Mouse (Mus musculus) layer of hippocampus, adult 18-20 months (tissue): ENCODE data around the gene Il10ra. TPM values are rescaled to one million over a fixed set of nuclear protein-coding genes. Genes with fewer than 3 reads are reported as not detected.

Source experiments
- DNase-seq, 2 experiments: peaks; one replicate each; pipeline ENCODE4 v3.0.0; 2022; ENCODE audit warnings: low spot score in 2 of 2
- total RNA-seq, 2 experiments: library from RNA; stranded (reverse); gene quantifications; 2 replicates each; pipeline ENCODE4 v1.2.3; 2021

Il10ra gene
- total RNA-seq, 2 experiments from 2014 or later: 2.4 to 2.8 TPM

DNA sequence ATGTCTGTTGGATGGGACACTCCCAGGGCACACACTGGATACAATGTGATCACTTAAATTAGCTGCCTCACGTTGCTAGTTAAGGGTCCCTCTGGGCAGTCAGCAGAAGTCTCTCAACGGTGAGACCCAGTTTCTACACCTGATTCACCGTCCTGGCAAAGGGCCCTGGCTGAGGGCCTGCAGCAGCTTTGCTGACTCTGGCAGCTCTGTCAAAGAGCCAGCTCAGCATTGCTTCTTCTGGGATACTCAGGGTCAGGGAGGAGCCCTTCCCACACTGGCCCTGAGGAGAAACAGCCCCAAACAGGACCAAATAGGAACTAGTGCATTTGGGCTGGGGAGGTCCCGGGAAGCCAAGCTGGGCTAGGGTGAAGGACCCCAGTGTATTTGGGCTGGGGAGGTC is 7.5 kb downstream of the Il10ra start:
- DNase-seq: no peak

DNA sequence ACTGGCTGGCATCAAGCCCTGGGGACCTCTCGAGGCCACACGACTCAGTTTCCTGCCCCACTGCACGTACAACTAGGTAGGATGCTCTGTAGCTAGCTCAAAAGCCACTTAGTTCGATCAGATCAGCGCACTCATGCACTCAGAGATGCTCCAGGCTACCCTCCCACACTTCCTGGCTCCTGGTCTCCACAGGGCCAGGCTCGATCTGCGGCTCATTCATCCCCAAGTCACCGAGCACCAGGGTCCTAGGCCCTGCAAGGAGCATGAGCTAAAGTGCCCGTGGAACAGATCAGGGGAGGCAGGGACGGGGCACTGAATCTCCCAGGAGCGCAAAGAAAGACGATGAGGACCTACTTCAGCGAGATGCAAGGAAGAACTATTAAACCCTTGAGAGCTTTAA is 9.9 kb downstream of the Il10ra start:
- DNase-seq: no peak

DNA sequence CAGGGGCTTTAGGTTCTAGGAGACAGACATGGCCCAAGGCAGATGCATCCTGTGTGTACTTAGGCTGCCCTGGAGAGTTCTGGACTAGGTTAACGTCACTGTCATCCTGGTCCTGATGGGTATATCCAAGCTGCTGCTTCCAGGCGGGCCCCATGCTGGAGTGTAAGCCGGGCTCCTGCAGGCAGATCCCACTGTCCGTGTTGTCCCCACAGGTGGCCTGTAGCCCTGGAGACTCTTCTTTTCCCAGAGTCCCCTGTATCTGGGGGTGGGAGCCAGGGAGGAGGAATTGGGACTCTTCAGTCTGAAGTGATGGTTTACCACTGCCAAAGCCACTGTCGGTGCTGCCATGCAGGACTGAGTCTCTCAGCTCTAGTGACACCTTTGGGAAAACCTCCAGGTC is 13.0 kb downstream of the Il10ra start:
- no peak for DNase-seq

DNA sequence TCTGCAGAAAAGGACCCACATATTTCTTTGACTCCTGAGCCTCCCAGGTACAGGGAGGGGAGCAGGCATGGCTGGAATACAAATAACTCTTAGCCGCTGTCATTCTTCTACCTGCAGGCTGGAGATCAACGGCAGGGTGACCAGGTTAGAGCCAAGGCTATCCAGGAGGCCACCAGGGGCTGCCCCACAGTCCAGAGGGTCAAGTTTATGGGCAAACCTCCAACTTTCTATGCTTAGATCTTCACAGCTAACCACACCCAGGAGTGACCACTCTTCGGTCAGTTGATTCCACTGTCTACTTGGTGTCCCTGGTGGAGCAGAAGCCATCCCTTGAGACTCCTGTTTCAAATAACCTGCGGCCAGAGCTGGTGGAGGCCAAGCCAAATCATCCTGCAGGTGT is 13.5 kb downstream of the Il10ra start:
- DNase-seq: no peak

DNA sequence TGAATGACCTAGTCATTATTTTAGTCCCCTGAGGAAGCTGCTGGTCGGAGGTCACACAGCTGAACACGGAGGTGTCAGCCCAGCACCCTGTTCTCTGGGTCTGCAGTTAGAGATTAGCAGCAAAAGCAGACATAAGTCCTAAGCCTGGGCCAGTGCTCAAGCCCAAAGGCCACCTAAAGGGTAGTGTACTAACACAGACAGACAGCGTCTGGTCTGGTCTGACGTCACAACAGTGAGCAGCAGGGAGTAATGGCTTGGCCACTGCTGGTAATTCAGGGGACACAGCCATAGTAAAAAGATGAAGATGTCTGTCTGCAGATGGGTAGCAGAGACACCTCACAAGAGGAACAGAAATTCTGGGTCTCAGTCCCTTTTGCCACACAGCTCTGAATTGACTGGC is 14.3 kb downstream of the Il10ra start:
- DNase-seq: no peak

DNA sequence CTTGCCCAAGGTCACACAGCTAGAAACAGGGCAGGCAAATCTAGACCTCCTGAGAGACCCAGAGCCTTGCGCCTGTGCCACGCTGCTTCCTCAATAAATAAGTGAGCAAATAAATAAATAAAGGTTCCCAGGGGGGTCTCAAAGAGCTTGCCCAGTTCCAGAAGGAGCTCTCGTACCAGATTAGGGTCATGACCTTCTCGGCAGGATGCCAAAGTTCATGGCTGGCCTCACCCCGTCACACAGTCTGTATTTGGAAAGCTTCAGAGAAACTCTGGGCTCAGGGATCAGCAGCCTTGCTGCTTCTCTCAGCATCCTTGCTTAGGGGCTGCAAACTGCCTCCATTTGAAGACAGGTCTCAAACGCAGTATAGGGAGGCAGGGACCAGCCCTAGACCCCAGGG is 14.9 kb downstream of the Il10ra start:
- no peak for DNase-seq

DNA sequence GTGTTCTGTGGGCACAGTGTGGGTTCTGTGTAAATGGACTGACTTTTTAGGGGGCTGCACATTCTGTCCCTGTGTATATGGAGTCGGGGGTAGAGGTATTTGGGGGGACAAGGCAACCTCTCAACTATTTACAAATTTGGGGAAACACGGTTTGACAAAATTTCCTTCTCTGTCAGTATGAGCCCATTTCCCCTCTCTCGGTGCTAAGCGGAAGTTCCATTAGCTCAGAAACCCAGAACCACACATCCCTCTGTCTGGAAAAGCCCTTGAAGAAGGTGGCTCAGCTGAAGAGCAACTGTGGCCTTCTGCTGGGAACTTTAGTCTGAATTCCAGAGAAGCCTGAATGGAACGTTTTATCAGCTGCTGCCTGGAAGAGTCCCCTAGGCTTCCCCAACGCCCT is 16.6 kb downstream of the Il10ra start:
- DNase-seq: no peak

DNA sequence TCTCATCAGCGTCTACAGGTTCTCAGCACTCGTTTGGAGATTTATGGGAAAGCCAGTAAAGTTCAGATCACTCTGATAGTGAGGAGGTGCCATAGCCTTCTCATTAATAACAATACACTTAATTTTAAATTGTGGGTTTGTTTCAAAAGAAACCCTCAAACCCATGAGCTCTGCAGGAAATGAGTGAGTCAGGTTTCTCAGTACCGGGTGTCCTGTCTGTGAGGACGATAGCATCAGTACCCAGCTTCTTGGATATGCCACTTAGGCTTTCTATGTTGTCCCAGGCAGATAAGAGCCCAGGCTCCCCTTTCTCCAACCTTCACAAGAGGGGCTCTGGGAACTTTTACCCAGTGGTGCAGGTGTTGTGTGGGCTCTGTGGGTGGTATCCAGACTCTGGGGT is 17.0 kb downstream of the Il10ra start:
- no peak for DNase-seq

DNA sequence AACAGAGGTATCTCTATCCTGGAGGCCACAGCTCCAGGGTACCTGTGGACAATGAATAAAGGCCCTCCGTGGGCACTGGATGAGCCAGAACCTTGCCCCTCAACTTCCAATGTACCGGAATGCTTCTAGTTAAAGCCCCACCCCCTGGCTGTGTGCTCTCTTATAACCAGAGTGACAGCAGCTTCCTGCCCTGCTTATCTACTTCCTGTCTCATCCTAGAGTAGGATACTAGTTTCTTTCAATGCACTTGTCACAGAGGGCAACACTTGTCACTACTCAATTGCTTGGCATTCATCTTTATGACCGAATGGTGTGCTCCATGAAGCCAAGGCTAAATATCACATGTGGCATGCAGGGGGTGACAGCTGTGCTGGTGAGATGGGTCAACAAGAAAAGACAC is 17.7 kb downstream of the Il10ra start:
- DNase-seq: no peak

DNA sequence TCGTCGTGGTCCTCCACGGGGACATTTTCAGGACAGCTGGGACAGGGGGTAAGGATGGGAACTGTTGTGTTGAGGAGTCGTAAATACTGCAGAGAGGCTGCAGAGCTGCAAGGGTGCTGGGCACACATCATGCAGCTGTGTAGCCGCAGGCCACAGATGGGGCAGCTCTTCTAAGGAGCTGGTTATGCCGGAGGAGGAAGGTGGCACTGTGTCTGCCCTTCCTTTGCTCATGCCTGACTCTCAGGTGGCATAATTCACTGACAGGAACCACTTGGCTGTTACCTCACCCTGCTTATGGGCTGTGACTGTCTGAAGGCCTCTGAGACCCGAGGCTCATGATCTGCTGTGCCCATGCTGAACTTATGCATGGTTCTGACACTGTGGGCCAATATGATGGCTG is 18.6 kb downstream of the Il10ra start:
- DNase-seq: no peak

DNA sequence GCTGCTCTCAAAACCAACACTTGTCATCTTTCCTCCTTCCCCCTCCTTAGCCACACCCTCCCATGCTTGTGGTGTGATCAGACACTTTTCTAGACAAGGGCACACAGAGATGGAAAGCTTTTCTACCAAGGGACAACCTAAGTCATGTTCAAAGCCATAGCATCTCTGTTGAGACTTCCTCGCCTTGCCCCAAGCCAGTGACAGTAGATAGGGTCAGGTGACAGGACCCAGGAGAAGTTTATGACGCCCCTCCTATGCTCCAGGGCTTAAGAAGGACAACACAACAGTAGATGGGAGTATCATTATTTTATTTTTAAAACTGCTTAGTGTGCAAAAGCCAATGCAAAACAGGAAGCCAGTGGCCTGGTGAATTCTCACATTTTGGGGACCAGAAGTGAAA is 21.4 kb downstream of the Il10ra start:
- DNase-seq: no peak

DNA sequence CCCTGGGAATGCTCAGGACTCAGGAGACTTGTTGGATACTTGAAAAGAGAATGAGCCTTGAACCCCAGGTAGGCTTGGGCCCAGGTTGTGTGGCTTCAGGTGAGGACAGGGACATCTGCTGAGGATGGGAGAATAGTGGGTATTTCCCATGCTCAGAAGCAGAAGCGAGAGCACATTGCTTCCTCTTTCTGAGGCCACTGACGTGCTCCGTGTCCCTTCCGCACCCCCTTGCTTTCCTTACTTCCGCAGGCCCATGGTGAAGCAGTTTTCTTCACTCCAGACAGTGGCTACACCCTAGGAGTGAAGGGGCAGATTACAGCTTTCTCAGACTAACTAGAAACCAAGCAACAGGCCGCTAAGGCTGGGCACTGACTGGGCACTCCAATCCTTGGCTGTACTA is 22.9 kb downstream of the Il10ra start:
- no peak for DNase-seq

DNA sequence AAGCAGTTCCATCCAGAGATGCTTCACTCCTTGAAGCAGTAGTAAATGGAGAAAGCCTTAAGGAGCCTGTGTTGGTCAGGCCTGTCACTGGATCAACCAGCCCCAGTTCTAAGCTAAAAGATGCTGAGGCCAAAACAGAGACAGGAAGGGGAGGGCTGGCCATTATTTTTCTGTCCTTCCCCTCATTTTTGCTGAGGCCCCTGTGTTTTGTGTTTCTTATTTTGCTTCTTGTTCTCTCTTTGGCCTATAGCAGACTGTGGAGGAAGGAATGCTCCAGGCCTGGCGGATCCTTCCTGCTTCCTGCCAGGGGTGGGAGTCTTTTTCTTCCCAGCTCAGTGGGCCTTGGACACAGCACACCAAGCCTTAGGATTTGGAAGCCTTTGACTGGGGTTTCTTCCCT is 23.5 kb downstream of the Il10ra start:
- DNase-seq: no peak

DNA sequence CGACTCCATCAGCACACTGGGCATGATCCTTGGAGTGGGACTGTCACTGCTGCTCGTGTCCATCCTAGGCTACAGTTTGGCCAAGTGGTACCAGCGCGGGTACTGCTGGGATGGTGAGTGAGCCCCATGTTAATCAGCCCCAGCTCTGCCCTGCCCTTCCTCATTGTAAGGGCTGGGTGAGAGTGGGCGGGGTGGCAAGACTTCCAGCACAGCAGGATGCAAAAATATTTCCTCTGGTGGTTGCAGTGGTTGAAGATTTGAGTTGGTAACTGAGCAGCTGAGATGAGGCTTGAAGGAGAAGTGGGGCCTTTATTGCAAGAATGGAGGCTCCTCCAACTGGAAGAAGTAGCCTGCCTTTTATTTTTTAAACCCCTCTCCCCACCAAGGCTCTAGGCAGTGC is 27.6 kb downstream of the Il10ra start:
- DNase-seq: no peak

DNA sequence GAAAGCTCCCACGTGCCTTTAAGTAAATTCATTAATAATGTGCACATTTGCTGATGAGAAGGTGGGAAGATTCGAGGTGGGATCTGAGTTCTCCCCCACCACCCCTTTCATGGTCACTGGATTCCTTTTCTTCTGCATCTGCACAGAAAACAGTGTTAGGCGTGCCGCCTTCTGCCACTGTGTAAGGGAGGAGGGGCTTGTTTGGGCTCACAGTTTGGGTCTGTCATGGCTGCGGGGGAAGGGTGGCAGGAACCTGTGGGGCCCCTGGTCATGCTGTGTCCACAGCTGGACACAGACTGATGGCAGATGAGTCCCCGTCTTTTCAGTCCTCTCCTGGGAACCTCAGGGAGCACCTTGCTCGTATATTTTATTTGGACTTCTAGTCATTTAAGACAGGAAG is 32.2 kb downstream of the Il10ra start:
- DNase-seq: no peak

DNA sequence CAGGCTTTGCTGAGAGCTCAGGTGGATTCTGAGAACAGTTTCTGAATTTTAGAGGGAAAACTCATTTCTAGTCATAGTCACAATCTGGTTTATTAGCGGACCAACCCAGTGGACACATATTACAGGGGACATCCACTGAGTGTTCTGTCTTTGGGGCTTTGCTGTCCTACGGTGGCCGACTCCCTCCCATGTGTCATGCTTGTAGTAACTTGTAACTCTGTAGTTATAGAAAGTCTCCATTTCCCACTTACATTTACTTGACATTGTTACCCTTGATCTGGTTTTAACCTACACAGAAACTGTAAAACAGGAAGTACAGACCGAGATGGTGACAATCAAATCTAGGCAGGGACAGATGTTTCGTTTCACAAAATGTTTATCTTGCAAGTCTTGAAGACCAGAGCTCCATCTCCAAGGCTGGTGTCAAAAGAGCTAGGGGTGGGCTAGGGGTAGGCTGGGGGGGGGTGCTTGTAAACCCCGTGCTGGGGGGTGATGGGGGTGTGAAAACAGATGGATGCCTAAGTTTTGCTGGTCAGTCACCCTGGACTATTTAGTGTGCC is 33.2 kb downstream of the Il10ra start:
- DNase-seq: no peak

DNA sequence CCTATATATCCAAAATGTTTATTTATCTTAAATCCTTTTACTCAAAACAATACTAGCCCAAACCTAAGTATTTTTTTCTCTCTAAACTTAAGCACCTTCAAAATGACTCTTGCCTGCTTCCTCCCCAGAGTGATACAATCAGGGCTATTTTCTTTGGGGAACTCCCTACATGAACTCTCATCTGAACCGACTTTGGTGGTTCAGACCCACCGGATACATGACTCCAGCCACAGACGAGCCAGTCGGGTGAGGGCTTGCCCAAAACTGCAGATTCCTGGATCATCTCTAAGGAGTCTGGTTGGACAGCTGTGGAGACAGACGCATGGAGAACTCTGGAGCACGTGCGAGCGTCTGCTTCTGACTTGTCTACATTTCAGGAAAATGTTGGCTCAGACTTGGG is 39.6 kb downstream of the Il10ra start:
- no peak for DNase-seq

DNA sequence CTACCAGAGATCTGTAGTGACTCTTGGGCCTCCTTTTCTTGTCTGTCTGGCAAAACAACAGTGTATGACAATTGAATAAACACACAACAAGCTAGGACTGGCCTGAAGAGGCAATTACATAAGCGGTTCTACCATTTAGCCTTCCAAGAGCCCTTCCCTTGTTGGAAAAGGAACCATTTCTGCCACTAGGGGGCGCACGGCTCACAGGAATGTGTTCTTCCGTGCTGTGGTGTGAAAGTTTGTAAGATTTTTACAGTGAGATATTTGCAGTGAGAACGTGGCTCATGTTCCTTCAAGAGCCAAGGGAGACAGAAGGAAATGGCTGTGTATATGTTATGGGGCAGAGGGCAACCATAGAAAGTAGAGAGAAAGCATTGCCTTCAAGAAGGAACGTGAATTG is 47.4 kb downstream of the Il10ra start:
- DNase-seq: peak; percentile 82 to 95

DNA sequence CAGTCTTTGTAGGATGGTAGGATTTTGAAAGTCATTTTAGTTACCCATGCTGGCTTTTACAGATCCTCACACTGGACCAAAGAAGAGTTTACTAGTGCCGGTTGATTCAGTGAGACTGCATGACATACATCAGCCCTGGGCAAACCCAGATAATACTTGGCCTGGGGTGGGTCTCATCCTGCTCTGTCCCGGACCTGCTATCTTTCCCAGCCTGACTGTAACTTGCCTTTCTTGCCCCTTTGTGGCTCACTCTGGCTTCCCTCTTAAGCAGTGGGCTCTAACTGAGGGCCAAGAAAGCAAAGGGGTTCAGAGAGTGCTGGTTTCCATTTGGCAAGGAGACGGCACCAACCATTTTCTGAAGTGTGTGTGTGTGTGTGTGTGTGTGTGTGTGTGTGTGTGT is 49.3 kb downstream of the Il10ra start:
- no peak for DNase-seq

DNA sequence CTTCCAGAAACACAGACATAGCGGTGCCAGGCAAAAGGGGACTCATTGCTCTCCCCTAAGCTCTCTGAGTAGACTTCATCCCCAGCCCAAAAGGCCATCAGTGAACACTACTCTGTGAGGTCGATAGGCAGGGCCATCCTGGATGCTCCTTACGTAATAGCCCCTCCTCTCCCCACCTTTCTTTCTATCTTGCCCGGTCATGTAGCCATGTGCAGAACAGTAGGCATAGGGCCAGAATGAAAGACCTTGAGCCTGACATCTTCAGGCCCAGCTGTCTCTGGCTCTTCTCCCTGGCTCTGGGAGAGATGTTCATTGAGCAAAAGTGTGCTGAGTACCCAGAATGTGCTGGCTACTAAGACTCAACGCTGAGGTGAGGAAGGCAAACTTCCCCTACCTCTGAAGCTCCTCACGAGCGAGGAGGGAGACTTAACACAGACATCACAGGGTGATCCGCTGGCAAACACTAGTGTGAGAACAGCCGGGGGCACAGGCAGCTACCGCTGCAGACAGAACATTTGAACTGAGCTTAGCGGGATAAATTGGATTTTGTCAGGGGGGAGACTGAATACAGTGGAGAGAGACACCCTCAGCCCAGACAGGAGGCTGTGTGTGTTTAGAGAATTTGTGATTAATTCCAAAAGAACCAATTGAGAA is 53.3 kb downstream of the Il10ra start:
- DNase-seq: no peak

DNA sequence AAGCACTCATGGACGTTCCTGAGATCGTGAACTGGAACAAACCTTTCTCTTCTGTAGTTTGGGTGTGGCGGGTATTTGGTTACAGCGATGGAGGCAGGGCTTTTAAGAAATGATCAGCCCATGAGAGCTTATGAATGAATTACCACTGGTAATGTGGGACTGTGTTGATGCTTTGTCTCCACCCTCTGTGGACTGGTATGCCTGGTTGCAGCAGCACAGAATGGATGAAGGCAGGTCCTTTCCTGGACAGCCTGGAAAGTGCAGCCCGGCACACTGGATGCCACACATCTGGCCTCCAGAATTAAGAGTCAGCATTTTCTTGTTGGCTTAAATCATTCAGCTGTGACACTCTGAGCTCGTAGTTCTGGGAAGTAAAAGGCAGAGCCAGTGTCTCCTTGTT is 56.9 kb downstream of the Il10ra start:
- DNase-seq: no peak

DNA sequence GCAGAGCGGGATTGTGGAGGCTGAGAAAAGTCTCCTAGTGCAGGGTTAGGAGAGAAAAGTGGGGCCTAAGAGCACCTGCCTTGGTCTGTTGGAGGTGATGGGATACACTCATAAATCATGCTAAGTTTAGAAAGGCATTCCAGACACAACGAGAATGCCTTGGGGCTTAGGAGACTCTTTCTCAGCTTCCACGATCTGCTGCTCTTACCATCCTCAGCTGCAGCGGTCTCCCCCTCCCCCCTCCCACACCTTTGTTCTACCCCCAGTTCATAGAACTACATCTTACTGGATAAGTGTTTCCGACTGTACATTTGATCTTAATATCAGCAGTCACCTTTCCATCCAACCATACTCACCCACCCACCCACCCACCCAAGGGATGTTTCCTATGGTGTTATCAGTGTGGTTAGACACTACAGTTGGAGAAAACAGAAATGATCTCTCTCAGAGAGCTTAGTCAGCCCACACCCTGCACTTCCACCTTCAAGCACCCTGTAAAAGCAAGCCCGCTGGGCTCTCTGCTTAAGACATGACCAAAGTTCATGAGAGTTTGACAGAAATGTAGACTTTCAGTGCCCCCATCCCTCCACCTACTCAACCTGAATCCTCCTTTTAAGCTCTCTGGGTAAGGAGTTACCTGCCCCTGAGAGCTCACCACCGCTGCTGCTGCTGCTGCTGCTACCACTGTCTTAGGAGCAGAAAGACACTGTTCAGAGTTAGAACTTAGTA is 61.8 kb downstream of the Il10ra start:
- DNase-seq: no peak

DNA sequence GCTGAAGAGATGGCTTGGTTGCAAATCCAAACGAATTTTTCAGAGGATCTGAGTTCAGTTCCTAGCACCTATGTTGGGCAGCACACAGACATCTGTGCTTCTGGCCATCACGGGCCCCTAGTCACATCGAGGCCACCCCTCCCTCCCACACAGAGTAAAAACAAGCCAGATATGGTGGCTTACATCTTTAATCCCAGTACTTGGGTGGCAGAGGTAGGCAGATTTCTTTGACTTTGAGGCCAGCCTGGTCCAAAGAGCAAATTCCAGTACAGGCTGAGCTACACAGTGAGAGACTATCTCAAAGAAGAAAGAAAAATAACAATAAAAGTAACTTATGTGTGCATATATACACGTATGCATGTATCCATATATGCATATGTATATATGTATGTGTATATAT is 62.8 kb downstream of the Il10ra start:
- DNase-seq: no peak
